Mouse (Mus musculus) cerebellum, adult 18-20 months (tissue): ENCODE results near the gene Tm4sf4.

ENCODE experiments used
- DNase-seq, 2 experiments: peaks; one replicate each; pipeline ENCODE4 v3.0.0; 2021

Gene Tm4sf4

DNA sequence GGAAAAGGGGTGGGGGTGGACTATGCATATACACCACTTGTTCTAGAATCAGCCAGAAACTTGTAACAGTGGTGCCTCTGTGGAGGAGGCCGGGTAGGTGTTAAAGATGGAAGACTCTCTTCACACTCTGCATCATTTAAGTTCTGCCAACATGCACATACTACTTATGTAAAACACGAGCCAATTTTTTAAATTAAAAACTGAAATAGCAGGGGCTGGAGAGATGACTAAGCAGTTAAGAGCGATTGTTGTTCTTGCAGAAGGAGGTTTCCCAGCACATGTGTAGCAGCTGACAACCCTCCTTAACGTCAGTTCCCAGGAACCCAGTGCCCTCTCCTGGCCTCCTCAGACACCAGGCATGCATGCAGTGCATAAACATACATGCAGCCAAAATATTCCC is 55.5 kb downstream of the Tm4sf4 start:
- no peak for DNase-seq

GRCm38 (mm10) chr3:57481981-57482380 is 56.9 kb downstream of the Tm4sf4 start:
- DNase-seq, result no peak

GRCm38 (mm10) chr3:57486068-57486467 is 61.0 kb downstream of the Tm4sf4 start:
- no peak for DNase-seq

DNA sequence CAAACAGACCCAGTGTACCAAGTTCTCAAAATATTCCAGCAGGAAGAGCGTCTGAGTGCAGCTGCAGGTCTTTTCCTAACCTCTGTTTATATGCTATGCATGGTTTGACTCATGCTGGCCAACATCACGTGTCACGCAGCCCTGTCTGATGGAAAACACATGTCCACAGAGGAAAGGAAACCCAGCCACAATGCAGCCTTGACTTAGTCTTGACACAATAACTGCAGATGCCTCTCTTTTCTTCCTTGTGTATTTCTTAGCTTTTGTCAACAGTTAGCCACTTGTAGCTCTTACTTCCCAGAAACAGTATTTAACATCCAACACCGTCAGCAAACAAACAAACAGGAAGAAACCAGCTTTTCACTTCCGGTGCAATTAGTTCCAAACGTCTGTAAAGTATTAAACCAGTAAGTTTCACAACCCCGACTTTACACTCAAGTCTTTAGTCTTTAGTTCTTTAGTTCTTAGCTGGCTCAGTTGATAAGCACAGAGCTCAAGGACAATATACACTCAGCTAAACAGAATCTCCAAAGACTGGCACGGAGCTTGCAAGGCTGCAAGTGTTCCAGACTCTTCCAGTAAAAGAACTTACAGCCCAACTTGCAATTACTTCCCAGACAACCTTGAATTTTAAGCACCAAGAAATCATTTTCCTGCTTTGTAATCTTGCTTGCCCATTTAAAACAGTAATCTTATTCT is 62.5 kb downstream of the Tm4sf4 start:
- DNase-seq, result no peak
